Mouse (Mus musculus) MEL (cell line): ENCODE data around the gene Mpi. TPM values are rescaled to one million over a fixed set of nuclear protein-coding genes. Genes with fewer than 3 reads are reported as not detected.
A peak's percentile ranks its signal among the peaks of the same experiment; 100 is the strongest.

ENCODE experiments used
- DNase-seq: peaks from one replicate; pipeline ENCODE4 v3.0.0; 2011; ENCODE audit warnings: low read depth, low spot score
- H3K27ac ChIP-seq: 2 replicates; pipeline ENCODE4 v1.5.1; 2012; ENCODE audit warnings: low read depth, mild to moderate bottlenecking, control low read depth, low read length, moderate library complexity; ENCODE audit not compliant: control insufficient read depth
- H3K27me3 ChIP-seq, 2 experiments: fragments of 150-350 bp in 1 of 2; sonication (generic) in 1 of 2; 2 replicates each; pipeline ENCODE4 v1.6.1; 2012; ENCODE audit warnings: low read length in 2 of 2, mild to moderate bottlenecking in 2 of 2, improper control_type of control experiment in 1 of 2, moderate library complexity in 1 of 2; ENCODE audit not compliant: insufficient read depth in 2 of 2, control insufficient read depth in 1 of 2
- H3K36me3 ChIP-seq, 2 experiments: 2 replicates each; pipeline ENCODE4 v1.6.1; 2012 to 2014; ENCODE audit warnings: low read length in 2 of 2, improper control_type of control experiment in 1 of 2, inconsistent platforms in 1 of 2, mild to moderate bottlenecking in 1 of 2; ENCODE audit not compliant: insufficient read depth in 2 of 2, control insufficient read depth in 1 of 2
- H3K4me1 ChIP-seq, 2 experiments: fragments of 150-350 bp in 1 of 2; sonication (generic) in 1 of 2; 2 replicates each; pipeline ENCODE4 v1.6.1; 2012; ENCODE audit warnings: low read length in 2 of 2, improper control_type of control experiment in 1 of 2, mild to moderate bottlenecking in 1 of 2; ENCODE audit not compliant: insufficient read depth in 2 of 2, control insufficient read depth in 1 of 2
- H3K4me3 ChIP-seq, 2 experiments: fragments of 150-350 bp in 1 of 2; sonication (generic) in 1 of 2; 2 replicates each; pipeline ENCODE4 v1.5.1; 2012; ENCODE audit warnings: low read depth in 2 of 2, low read length in 2 of 2, mild to moderate bottlenecking in 2 of 2, moderate library complexity in 2 of 2, control low read depth in 1 of 2, improper control_type of control experiment in 1 of 2; ENCODE audit not compliant: control insufficient read depth in 1 of 2, insufficient read depth in 1 of 2
- H3K79me2 ChIP-seq: 2 replicates; pipeline ENCODE4 v1.6.1; 2012; ENCODE audit warnings: mild to moderate bottlenecking, low read length, moderate library complexity; ENCODE audit not compliant: control insufficient read depth, poor library complexity, insufficient read depth
- H3K9ac ChIP-seq: 2 replicates; pipeline ENCODE4 v1.6.1; 2012; ENCODE audit warnings: low read depth, mild to moderate bottlenecking, control low read depth, low read length, moderate library complexity; ENCODE audit not compliant: control insufficient read depth, poor library complexity, severe bottlenecking
- H3K9me3 ChIP-seq: fragments of 150-350 bp; sonication (generic); replicated peaks from 2 replicates; pipeline ENCODE4 v1.6.1; 2012; ENCODE audit warnings: mild to moderate bottlenecking, low read length, improper control_type of control experiment, moderate library complexity; ENCODE audit not compliant: insufficient read depth
- CHD1 ChIP-seq: IDR thresholded peaks from 2 replicates; pipeline ENCODE4 v1.6.1; 2012; ENCODE audit warnings: low read depth, mild to moderate bottlenecking, inconsistent platforms, low read length, improper control_type of control experiment
- E2F4 ChIP-seq: IDR thresholded peaks from 2 replicates; pipeline ENCODE4 v1.6.1; 2011; ENCODE audit warnings: low read depth, low read length, improper control_type of control experiment, borderline replicate concordance
- ETS1 ChIP-seq: IDR thresholded peaks from 2 replicates; pipeline ENCODE4 v1.6.1; 2012; ENCODE audit warnings: low read depth, mild to moderate bottlenecking, inconsistent platforms, low read length, improper control_type of control experiment, moderate library complexity
- GATA1 ChIP-seq: IDR thresholded peaks from 2 replicates; pipeline ENCODE4 v1.6.1; 2011; ENCODE audit warnings: low read depth, low read length, improper control_type of control experiment
- HCFC1 ChIP-seq: IDR thresholded peaks from 2 replicates; pipeline ENCODE4 v1.6.1; 2012; ENCODE audit warnings: low read depth, mild to moderate bottlenecking, inconsistent platforms, low read length, improper control_type of control experiment, moderate library complexity
- MAX ChIP-seq: IDR thresholded peaks from 2 replicates; pipeline ENCODE4 v1.6.1; 2011; ENCODE audit warnings: low read length, improper control_type of control experiment
- MAZ ChIP-seq: IDR thresholded peaks from 2 replicates; pipeline ENCODE4 v1.6.1; 2012; ENCODE audit warnings: low read depth, mild to moderate bottlenecking, inconsistent platforms, low read length, improper control_type of control experiment
- MYC ChIP-seq: IDR thresholded peaks from 2 replicates; pipeline ENCODE4 v1.6.1; 2011; ENCODE audit warnings: low read depth, mild to moderate bottlenecking, low read length, improper control_type of control experiment, moderate library complexity
- NELFE ChIP-seq: IDR thresholded peaks from 2 replicates; pipeline ENCODE4 v1.6.1; 2011; ENCODE audit warnings: low read depth, low read length, improper control_type of control experiment
- POLR2A ChIP-seq, 2 experiments: IDR thresholded peaks; 2 replicates each; pipeline ENCODE4 v1.6.1; 2011 to 2012; ENCODE audit warnings: low read length in 2 of 2, mild to moderate bottlenecking in 2 of 2, control low read depth in 1 of 2, improper control_type of control experiment in 1 of 2, low read depth in 1 of 2, moderate library complexity in 1 of 2; ENCODE audit not compliant: control insufficient read depth in 1 of 2, insufficient read depth in 1 of 2, poor library complexity in 1 of 2
- POLR2AphosphoS2 ChIP-seq: IDR thresholded peaks from 2 replicates; pipeline ENCODE4 v1.6.1; 2011; ENCODE audit warnings: low read length, improper control_type of control experiment
- RCOR1 ChIP-seq: IDR thresholded peaks from 2 replicates; pipeline ENCODE4 v1.6.1; 2012; ENCODE audit warnings: low read depth, mild to moderate bottlenecking, inconsistent platforms, low read length, improper control_type of control experiment
- SIN3A ChIP-seq: IDR thresholded peaks from 2 replicates; pipeline ENCODE4 v1.6.1; 2012; ENCODE audit warnings: low read length, improper control_type of control experiment, inconsistent platforms
- UBTF ChIP-seq: IDR thresholded peaks from 2 replicates; pipeline ENCODE4 v1.6.1; 2012; ENCODE audit warnings: low read depth, mild to moderate bottlenecking, inconsistent platforms, low read length, improper control_type of control experiment, moderate library complexity, borderline replicate concordance; ENCODE audit not compliant: insufficient read depth
- USF1 ChIP-seq: IDR thresholded peaks from 2 replicates; pipeline ENCODE4 v1.6.1; 2014; ENCODE audit warnings: low read depth, mild to moderate bottlenecking, inconsistent platforms, low read length, improper control_type of control experiment, moderate library complexity
- polyA plus RNA-seq, 2 experiments: library from polyadenylated mRNA; stranded (reverse) in 1 of 2; unstranded in 1 of 2; fragments of >175 nt in 1 of 2; fragments of >200 nt in 1 of 2; gene quantifications; 2 replicates each; pipeline versions ENCODE4 v1.2.1 to v1.2.4; 2012; ENCODE audit warnings: low replicate concordance in 2 of 2, low read depth in 1 of 2; ENCODE audit not compliant: insufficient read length in 2 of 2, insufficient read depth in 1 of 2, missing spikeins in 1 of 2
- total RNA-seq: library from RNA; depleted of rRNA; stranded (reverse); fragments of 300-350 nt; gene quantifications from 2 replicates; pipeline ENCODE4 v1.2.3, GENCODE M21; 2012

Mpi gene
- total and polyA plus RNA-seq, 3 experiments: 24.3 to 37.7 TPM; not detected in 1

DNA sequence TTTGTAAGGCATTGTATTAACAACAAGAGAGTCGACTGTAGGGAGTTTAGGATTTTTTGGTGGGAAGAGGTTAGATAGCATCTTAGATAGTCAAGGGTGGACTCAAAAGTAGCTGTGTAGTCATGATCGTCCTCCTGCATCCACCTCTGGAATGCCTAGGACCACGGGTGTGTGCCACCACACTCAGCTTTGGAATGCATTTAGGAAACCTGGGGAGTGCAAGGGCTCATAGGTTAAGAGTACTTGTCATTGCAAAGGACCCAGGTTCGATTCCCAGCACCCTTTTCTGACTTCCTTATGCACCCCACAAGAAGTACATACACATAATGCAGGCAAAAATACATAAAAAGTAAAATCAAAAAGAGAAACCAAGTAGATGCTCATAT, 29.7 kb downstream of the Mpi start:
- H3K79me2 ChIP-seq: peaks cover 61% of the 10 kb centered on the region
- peaks cover 0 to 38% of the 10 kb centered on the region in 2 experiments; a peak in 3 of 4 replicates for H3K36me3 ChIP-seq
- H3K4me3 ChIP-seq: peak overlapping the region; percentile 79 to 98
- 0 out of 2 replicates have a peak, but pooled peaks have one; percentile 16 for TF ChIP-seq GATA1
- TF ChIP-seq MAZ: no peak
- TF ChIP-seq MAX: no peak
- no peak for TF ChIP-seq NELFE
- TF ChIP-seq MYC: no peak
- no peak for TF ChIP-seq UBTF
- TF ChIP-seq, all 39 proteins: peak for 1
- peak; percentile 55 for DNase-seq
- Histone ChIP-seq H3K9ac (peak overlapping the region; percentile 86), H3K9me3 (no peaks in the 10 kb centered on the region), H3K4me1 (peaks cover 9 to 12% of the 10 kb centered on the region in 2 experiments), H3K27ac (no peak overlapping the region), H3K27me3 (no peaks in the 10 kb centered on the region)

GRCm38 (mm10) chr9:57522114-57522860, 30.3 kb downstream of the Mpi start:
- H3K27ac ChIP-seq: peak overlapping the region; percentile 54
- H3K4me1 ChIP-seq: peaks cover 9 to 12% of the 10 kb centered on the region in 2 experiments
- peak overlapping the region; percentile 79 to 98 for H3K4me3 ChIP-seq
- no peak for TF ChIP-seq E2F4
- TF ChIP-seq RCOR1: no peak
- no peak for TF ChIP-seq UBTF
- TF ChIP-seq POLR2AphosphoS2: no peak
- peak; percentile 59 for TF ChIP-seq SIN3A
- no peak for TF ChIP-seq HCFC1
- peak; percentile 88; the same call in 1 of the 2 replicates for TF ChIP-seq CHD1
- no peak for TF ChIP-seq USF1
- TF ChIP-seq ETS1: 0 out of 2 replicates have a peak, but pooled peaks have one; percentile 8
- TF ChIP-seq POLR2A (IDR thresholded peaks at IDR 0.05; ENCODE audit: control insufficient read depth in 1 of 2, insufficient read depth in 1 of 2, low read depth in 1 of 2, low read length in 2 of 2, poor library complexity in 1 of 2): peak in 1 of 2 experiments; percentile 23; a peak in 1 of 4 replicates
- TF ChIP-seq, all 39 proteins: peak for 4
- DNase-seq: peak; percentile 61
- no peaks in the 10 kb centered on the region for H3K27me3 ChIP-seq
- H3K36me3 ChIP-seq: peaks cover 0 to 36% of the 10 kb centered on the region in 2 experiments; a peak in 3 of 4 replicates
- H3K9me3 ChIP-seq: no peaks in the 10 kb centered on the region
- peak overlapping the region; percentile 86 for H3K9ac ChIP-seq
- H3K79me2 ChIP-seq: peaks cover 58% of the 10 kb centered on the region
